Mouse (Mus musculus): ENCODE measurements around the gene Mettl6. TPM values are rescaled to one million over a fixed set of nuclear protein-coding genes. Genes with fewer than 3 reads are reported as not detected.

Mettl6 gene
- polyA plus RNA-seq, 1 experiment from 2014 or later: 56.7 TPM

GRCm38 (mm10) chr14:31428211-31429003 is 66.4 kb downstream of the Mettl6 start:
- Histone ChIP-seq H3K4me2 (peak overlapping the region; percentile 31), H3K9ac (no peak overlapping the region), H3K36me3 (no peaks in the 10 kb centered on the region), H3K27me3 (replicated peaks) (no peaks in the 10 kb centered on the region), H3K4me1 (peaks cover 18% of the 10 kb centered on the region), H3K9me3 (no peaks in the 10 kb centered on the region), H3K4me3 (replicated peaks) (no peak overlapping the region), H3K27ac (peak overlapping the region; percentile 38; the same call in 1 of the 2 replicates)
- ATAC-seq (ENCODE audit: insufficient read depth, low FRiP score, low read depth): 0 out of 2 replicates have a peak, but pooled peaks have one; percentile 40
- WGBS: 36% methylated on average over 15 of the region's 15 CpGs

Other genes with a start within 250 kb of the Mettl6 start
- 11.2 and 11.8 TPM in 2 replicates for gene Phf7, start 243.7 kb downstream of the Mettl6 start, polyA plus RNA-seq (2015; fragmentation: Nextera tagmentation; extraction: Ambion mirVana)
- 59.7 and 67.7 TPM in 2 replicates for gene Bap1, start 243.6 kb downstream of the Mettl6 start, polyA plus RNA-seq (2015; fragmentation: Nextera tagmentation; extraction: Ambion mirVana)
- gene Dnah1, start 171.1 kb downstream of the Mettl6 start, polyA plus RNA-seq (2015; fragmentation: Nextera tagmentation; extraction: Ambion mirVana): 3.5 and 4.0 TPM in 2 replicates
- gene Capn7, start 158.4 kb downstream of the Mettl6 start, polyA plus RNA-seq (2015; fragmentation: Nextera tagmentation; extraction: Ambion mirVana): 37.8 and 41.8 TPM in 2 replicates
- gene Sh3bp5, start 59.0 kb downstream of the Mettl6 start, polyA plus RNA-seq (2015; fragmentation: Nextera tagmentation; extraction: Ambion mirVana): 19.8 and 22.0 TPM in 2 replicates
- gene Eaf1, start 641 bp downstream of the Mettl6 start, polyA plus RNA-seq (2015; fragmentation: Nextera tagmentation; extraction: Ambion mirVana): 21.6 and 22.4 TPM in 2 replicates
- gene Colq, start 96.3 kb upstream of the Mettl6 start, polyA plus RNA-seq (2015; fragmentation: Nextera tagmentation; extraction: Ambion mirVana): 0.63 and 1.1 TPM in 2 replicates
- gene Gm49387, start 145.8 kb upstream of the Mettl6 start, polyA plus RNA-seq (2015; fragmentation: Nextera tagmentation; extraction: Ambion mirVana): not detected in 2 replicates
- 27.5 and 27.6 TPM in 2 replicates for gene Btd, start 146.0 kb upstream of the Mettl6 start, polyA plus RNA-seq (2015; fragmentation: Nextera tagmentation; extraction: Ambion mirVana)
- 13.0 and 13.8 TPM in 2 replicates for gene Hacl1, start 146.2 kb upstream of the Mettl6 start, polyA plus RNA-seq (2015; fragmentation: Nextera tagmentation; extraction: Ambion mirVana)